Mouse (Mus musculus): Measurements from ENCODE around the gene Tra2b. TPM values are rescaled to one million over a fixed set of nuclear protein-coding genes. Genes with fewer than 3 reads are reported as not detected.
"Not testable (repeated sequence)": the region's sequence is repeated elsewhere in the genome, so short reads cannot be mapped to it uniquely, and the experiment has no call there.

The Tra2b gene
- polyA plus RNA-seq (2015; fragmentation: Nextera tagmentation; extraction: Ambion mirVana) = 191 and 204 TPM in 2 replicates

DNA sequence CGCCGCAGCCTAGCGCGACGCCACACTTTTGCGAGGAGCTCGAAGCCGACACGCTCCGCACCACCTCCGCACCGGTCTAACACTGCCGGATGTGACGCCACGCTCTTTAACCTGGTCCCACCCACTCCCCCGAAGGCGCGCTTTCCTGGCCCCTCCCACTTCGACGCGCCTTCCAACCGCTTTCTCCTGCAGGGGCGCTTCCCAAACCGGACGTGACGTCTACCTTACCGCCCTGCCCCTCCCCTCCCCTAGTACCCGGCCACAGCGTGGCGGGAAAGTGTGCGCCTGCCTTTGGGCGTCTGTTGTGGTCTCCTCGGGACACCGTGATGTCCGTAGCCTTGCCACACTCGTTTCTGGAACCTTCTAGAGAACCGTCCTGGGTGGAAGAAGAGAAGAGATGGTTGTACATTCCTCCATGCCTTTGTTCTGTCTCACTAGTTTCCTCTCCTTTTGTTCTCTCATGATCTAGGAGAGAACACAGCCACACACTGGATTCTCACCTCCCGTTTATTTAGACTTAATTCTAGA lies at the start of gene Tra2b:
Gene Tra2b, minus strand, starts transcription at position 157 of the 528 bp plus-strand sequence.
- peak within 1 kb of the TSS; percentile 95 for H3K27ac ChIP-seq
- H3K4me1 ChIP-seq (replicated peaks) = peaks cover 18% of the 10 kb centered on the region
- peak within 1 kb of the TSS; percentile 71 for H3K4me2 ChIP-seq
- ATAC-seq (replicated peaks; ENCODE audit: insufficient number of reproducible peaks, insufficient read depth, low FRiP score, low read depth) = peak; percentile 98
- peak within 1 kb of the TSS; percentile 87 for H3K4me3 ChIP-seq
- H3K9me3 ChIP-seq (replicated peaks) = no peaks in the 10 kb centered on the region
- H3K36me3 ChIP-seq = no peaks in the 10 kb centered on the region
- peak within 1 kb of the TSS; percentile 91 for H3K9ac ChIP-seq
- no peaks in the 10 kb centered on the region for H3K27me3 ChIP-seq
- under 1% methylated on average over 38 of the region's 38 CpGs for WGBS

DNA sequence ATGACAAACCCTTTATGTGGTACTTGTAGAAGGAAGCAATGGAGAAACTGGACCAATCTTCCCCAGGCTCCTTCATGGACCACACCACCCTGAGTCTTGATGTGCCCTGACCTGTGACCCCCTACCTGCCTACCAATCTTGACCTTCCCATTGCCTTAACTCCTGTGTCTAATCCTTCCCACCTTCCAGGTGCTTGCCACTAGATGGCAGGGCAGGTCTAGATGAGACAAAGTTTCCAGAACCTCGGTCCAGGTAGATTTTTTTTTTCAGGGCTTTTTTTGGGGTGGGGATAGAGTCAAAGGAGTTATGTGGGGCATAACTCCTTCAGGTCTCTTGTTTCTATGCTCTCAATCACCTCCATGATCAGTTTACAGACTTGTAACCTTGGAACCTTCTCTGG lies 44.8 kb upstream of the Tra2b start:
- ATAC-seq (replicated peaks; ENCODE audit: insufficient number of reproducible peaks, insufficient read depth, low FRiP score, low read depth) = no peak
- Histone ChIP-seq H3K4me3 (no peak overlapping the region), H3K27ac (no peak overlapping the region), H3K4me2 (no peak overlapping the region), H3K36me3 (no peaks in the 10 kb centered on the region), H3K9me3 (replicated peaks) (no peaks in the 10 kb centered on the region), H3K27me3 (0 out of 2 replicates have a peak, but pooled peaks cover 4% of the 10 kb centered on the region), H3K4me1 (replicated peaks) (no peaks in the 10 kb centered on the region), H3K9ac (no peak overlapping the region)
- 9% methylated on average over 1 of the region's 1 CpGs for WGBS

DNA sequence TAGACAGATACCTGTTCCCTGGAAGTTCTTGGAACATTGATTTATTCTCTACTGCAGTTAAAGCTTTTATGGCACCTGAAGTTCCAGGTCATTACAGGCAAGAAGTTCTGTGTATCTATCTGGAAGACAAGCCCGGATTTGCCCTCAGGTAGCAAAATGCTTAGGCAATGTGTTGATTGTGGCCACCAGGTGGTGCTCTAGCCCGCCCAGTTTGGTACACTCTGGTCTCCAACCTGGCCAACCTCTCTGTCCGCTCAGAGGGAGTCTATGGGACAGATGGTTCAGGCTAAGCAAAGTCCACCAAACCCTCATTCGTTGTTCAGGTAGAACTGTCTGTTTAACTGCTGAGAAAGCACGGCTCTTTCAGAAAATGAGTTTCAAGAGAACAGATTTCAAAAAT lies 36.8 kb upstream of the Tra2b start:
- Histone ChIP-seq H3K4me2 (no peak overlapping the region), H3K27ac (no peak overlapping the region), H3K9ac (no peak overlapping the region), H3K9me3 (replicated peaks) (no peaks in the 10 kb centered on the region), H3K4me1 (replicated peaks) (no peaks in the 10 kb centered on the region), H3K4me3 (no peak overlapping the region), H3K36me3 (no peaks in the 10 kb centered on the region), H3K27me3 (no peaks in the 10 kb centered on the region; the same call in 1 of the 2 replicates)
- 29% methylated on average over 5 of the region's 5 CpGs for WGBS
- no peak for ATAC-seq (replicated peaks; ENCODE audit: insufficient number of reproducible peaks, insufficient read depth, low FRiP score, low read depth)

DNA sequence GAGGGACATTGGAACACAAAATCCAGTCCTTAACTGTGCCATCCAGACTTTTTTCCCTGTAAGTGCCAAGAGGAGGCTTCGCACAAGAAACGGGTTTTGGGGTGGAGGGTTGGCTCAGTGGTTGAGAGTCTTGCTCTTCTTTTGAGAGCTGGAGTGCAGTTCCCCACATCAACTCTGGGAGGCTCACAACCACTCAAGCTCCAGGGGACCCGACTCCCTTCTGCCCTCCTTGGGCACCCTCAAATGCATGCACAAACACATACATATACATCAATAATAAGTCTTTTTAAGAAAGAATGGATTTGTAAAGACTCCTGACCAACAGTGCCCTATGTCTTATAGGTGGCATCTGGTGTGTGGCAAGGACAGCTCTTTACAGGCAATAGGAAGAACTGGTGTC lies 35.6 kb upstream of the Tra2b start:
- no peak for ATAC-seq (replicated peaks; ENCODE audit: insufficient number of reproducible peaks, insufficient read depth, low FRiP score, low read depth)
- H3K4me2 ChIP-seq = no peak overlapping the region

DNA sequence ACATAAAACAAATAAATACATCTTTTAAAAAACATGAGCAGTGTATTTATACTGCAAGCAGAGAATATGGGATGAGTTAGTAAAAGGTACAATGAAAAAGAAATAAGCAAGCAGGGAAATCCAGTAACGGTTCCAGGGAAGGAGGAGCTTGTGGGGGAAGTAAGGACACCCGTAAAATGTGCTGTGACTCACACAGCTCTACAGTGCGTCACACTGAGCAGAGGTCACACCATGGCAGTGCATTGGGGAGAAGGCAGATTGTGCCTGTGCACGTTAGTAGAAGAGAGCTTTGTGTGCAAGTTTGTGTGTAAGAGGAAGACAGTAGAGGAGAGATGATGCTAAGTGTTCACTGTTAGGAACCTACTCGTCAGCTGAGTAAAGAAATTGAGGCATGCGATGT lies 31.1 kb upstream of the Tra2b start:
- Histone ChIP-seq H3K9ac (no peak overlapping the region), H3K4me3 (no peak overlapping the region), H3K9me3 (replicated peaks) (no peaks in the 10 kb centered on the region), H3K4me1 (replicated peaks) (no peaks in the 10 kb centered on the region), H3K27me3 (no peaks in the 10 kb centered on the region; the same call in 1 of the 2 replicates), H3K4me2 (no peak overlapping the region), H3K36me3 (no peaks in the 10 kb centered on the region), H3K27ac (no peak overlapping the region)
- 63% methylated on average over 6 of the region's 6 CpGs for WGBS
- ATAC-seq (replicated peaks; ENCODE audit: insufficient number of reproducible peaks, insufficient read depth, low FRiP score, low read depth) = no peak

More for the DNA sequence above, 35.6 kb upstream of the Tra2b start:
- Histone ChIP-seq H3K27ac (no peak overlapping the region), H3K4me3 (no peak overlapping the region), H3K4me1 (replicated peaks) (no peaks in the 10 kb centered on the region), H3K9me3 (replicated peaks) (no peaks in the 10 kb centered on the region), H3K9ac (no peak overlapping the region), H3K36me3 (no peaks in the 10 kb centered on the region), H3K27me3 (no peaks in the 10 kb centered on the region; the same call in 1 of the 2 replicates)
- WGBS = 60% methylated on average over 3 of the region's 3 CpGs

DNA sequence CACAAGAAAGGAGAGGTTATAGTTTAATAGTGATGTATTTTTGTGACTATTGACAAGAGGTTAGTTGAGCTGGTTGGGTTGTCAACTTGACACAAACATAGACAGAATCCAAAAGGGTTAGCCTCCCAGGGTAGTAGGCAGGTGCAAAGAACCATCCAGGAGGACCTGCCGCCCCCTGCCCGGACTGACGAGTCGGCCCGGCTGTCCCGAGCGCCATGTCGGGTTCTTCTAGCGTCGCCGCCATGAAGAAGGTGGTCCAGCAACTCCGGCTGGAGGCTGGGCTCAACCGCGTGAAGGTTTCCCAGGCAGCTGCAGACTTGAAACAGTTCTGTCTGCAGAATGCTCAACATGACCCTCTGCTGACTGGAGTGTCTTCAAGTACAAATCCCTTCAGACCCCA lies 29.0 kb upstream of the Tra2b start:
- H3K9ac ChIP-seq; H3K4me1 ChIP-seq (replicated peaks); H3K27ac ChIP-seq; H3K4me2 ChIP-seq; H3K9me3 ChIP-seq (replicated peaks); ATAC-seq (replicated peaks; ENCODE audit: insufficient number of reproducible peaks, insufficient read depth, low FRiP score, low read depth); H3K36me3 ChIP-seq; H3K4me3 ChIP-seq; H3K27me3 ChIP-seq: not testable (repeated sequence)
- 91% methylated on average over 14 of the region's 14 CpGs for WGBS

DNA sequence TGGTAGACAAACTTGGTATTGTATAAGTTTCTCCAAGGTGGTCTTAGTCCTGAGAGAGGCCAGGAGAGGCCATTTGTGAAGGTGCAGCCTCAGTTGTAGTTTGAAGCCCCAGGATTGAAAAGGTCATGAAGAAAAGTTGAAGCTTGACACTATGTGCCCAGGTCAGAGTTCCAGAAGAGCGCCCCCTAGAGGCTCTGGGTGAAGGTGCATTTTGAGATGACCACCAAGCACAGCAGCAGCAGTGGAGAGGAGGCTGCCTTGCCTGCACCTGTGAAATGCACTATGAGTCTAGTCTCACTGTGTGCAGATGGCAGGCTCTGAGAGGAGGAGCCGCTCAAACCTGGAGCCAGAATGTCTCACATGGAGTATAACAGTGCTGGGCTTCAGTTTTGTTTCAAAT lies 27.8 kb upstream of the Tra2b start:
- Histone ChIP-seq H3K27ac (no peak overlapping the region), H3K4me1 (replicated peaks) (no peaks in the 10 kb centered on the region), H3K4me3 (no peak overlapping the region), H3K4me2 (no peak overlapping the region), H3K36me3 (no peaks in the 10 kb centered on the region), H3K9ac (no peak overlapping the region), H3K9me3 (replicated peaks) (no peaks in the 10 kb centered on the region), H3K27me3 (no peaks in the 10 kb centered on the region)
- WGBS = 53% methylated on average over 2 of the region's 2 CpGs
- no peak for ATAC-seq (replicated peaks; ENCODE audit: insufficient number of reproducible peaks, insufficient read depth, low FRiP score, low read depth)

DNA sequence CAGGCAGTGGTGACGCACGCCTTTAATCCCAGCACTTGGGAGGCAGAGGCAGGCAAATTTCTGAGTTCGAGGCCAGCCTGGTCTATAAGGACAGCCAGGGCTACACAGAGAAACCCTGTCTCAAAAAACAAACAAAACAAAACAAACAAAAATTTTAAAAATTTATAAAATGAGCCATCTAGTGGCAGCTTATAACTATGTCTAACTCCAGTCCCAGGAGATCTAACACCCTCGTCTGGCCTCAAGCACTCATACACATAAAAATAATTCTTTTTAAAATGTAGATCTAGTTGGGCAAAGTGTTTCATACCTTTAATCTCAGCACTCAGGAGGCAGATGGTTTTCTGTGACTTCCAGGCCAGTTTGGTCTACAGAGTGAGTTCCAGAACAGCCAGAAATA lies 26.6 kb upstream of the Tra2b start:
- WGBS = 81% methylated on average over 4 of the region's 4 CpGs
- Histone ChIP-seq H3K9me3 (replicated peaks) (no peaks in the 10 kb centered on the region), H3K4me1 (replicated peaks) (no peaks in the 10 kb centered on the region), H3K27me3 (no peaks in the 10 kb centered on the region), H3K9ac (no peak overlapping the region), H3K4me2 (no peak overlapping the region), H3K4me3 (no peak overlapping the region), H3K27ac (no peak overlapping the region), H3K36me3 (no peaks in the 10 kb centered on the region)
- ATAC-seq (replicated peaks; ENCODE audit: insufficient number of reproducible peaks, insufficient read depth, low FRiP score, low read depth) = no peak

DNA sequence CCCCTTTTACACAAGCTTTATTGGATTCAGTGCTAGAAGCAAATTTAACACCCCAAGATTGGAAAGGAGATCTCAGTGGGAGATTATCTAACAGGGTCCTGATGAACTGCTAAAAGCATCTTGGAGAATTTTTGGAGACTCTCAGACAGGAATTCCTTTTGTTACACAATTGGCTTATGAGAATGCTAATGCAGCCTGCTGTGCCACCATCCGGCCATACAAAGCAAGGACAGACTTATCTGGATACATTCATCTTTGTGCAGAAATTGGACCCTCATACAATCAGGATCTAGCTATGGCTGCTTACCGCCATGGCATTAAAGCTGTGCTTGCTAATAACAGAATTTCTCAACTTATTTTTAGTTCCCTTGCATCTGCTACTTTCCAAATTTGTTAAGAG lies 23.8 kb upstream of the Tra2b start:
- Histone ChIP-seq H3K4me3 (no peak overlapping the region), H3K36me3 (no peaks in the 10 kb centered on the region), H3K4me2 (no peak overlapping the region), H3K27ac (no peak overlapping the region), H3K9me3 (replicated peaks) (no peaks in the 10 kb centered on the region), H3K4me1 (replicated peaks) (no peaks in the 10 kb centered on the region), H3K9ac (no peak overlapping the region), H3K27me3 (no peaks in the 10 kb centered on the region)
- WGBS = 62% methylated on average over 2 of the region's 2 CpGs
- no peak for ATAC-seq (replicated peaks; ENCODE audit: insufficient number of reproducible peaks, insufficient read depth, low FRiP score, low read depth)

DNA sequence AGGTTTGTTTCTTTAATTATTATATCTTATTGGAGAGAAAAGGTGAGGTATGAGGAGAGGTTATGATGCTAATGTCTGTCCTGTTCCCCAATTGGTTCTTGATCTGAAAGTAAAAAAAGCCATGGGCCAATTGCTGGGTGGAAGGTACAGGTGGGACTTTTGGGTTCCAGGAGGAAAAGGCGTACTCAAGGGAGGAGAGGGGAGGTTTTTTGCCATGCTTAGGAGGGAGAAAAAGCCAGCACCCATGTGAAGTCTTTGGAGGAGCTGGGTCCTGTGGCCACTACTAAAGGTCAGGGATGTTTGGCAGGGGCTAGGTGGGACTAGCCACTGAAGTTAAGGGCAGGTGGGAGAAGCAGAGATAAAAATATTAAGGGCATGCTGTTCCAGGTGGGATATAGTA lies 21.2 kb upstream of the Tra2b start:
- H3K9me3 ChIP-seq (replicated peaks) = no peaks in the 10 kb centered on the region
- WGBS = 81% methylated on average over 1 of the region's 1 CpGs
- H3K9ac ChIP-seq = no peak overlapping the region
- no peaks in the 10 kb centered on the region for H3K27me3 ChIP-seq
- no peaks in the 10 kb centered on the region for H3K36me3 ChIP-seq
- ATAC-seq (replicated peaks; ENCODE audit: insufficient number of reproducible peaks, insufficient read depth, low FRiP score, low read depth) = no peak
- H3K27ac ChIP-seq = no peak overlapping the region
- H3K4me3 ChIP-seq = no peak overlapping the region
- no peaks in the 10 kb centered on the region for H3K4me1 ChIP-seq (replicated peaks)
- H3K4me2 ChIP-seq = no peak overlapping the region

DNA sequence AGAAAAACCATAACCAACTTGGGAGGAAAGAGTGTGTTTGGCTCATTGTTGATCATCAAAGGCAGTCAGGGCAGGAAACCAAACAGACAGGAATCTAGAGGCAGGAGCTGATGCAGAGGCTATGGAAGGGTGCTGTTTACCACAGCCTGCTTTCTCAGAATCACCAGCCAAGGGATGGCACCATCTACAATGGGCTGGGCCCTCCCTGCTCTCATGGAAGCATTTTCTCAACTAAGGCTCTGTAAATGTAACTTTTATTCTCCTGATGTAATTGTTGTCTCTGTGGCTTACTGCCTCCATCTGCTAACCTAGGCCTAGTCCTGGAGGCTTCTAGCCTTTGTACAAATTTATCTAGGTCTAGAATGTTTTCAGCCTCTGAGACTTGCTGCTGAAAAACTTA lies 10.7 kb upstream of the Tra2b start:
- no peak for ATAC-seq (replicated peaks; ENCODE audit: insufficient number of reproducible peaks, insufficient read depth, low FRiP score, low read depth)
- H3K36me3 ChIP-seq = no peaks in the 10 kb centered on the region
- H3K9me3 ChIP-seq (replicated peaks) = 0 out of 2 replicates have a peak, but pooled peaks cover 3% of the 10 kb centered on the region
- H3K27me3 ChIP-seq = no peaks in the 10 kb centered on the region
- H3K4me3 ChIP-seq = no peak overlapping the region
- H3K4me2 ChIP-seq = no peak overlapping the region
- H3K4me1 ChIP-seq (replicated peaks) = no peaks in the 10 kb centered on the region
- H3K27ac ChIP-seq = no peak overlapping the region
- no peak overlapping the region for H3K9ac ChIP-seq

DNA sequence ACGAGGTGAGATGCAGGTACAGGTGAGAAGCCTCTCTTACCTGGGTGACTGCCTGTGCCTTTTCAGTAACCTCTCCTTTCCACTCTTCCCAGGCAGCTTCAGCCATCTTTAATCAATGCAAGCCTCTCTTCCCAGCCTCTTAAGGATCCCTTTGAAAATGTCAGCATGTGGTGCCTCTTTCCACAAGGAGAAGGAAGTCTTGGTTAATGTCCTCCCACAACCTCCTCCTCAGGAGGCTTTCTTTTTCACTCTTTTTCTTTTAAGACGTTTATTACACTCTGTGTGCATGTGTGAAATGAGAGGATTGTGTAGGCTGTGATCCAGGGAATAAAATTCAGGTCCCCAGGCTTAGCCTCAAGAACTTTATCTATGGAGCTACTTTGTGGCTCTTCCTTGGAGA lies 9.3 kb upstream of the Tra2b start:
- H3K4me3 ChIP-seq = no peak overlapping the region
- no peak overlapping the region for H3K4me2 ChIP-seq
- H3K9ac ChIP-seq = no peak overlapping the region
- H3K27ac ChIP-seq = no peak overlapping the region
- 61% methylated on average over 2 of the region's 2 CpGs for WGBS
- H3K9me3 ChIP-seq (replicated peaks) = 0 out of 2 replicates have a peak, but pooled peaks cover 3% of the 10 kb centered on the region
- H3K36me3 ChIP-seq = no peaks in the 10 kb centered on the region
- H3K27me3 ChIP-seq = no peaks in the 10 kb centered on the region
- no peak for ATAC-seq (replicated peaks; ENCODE audit: insufficient number of reproducible peaks, insufficient read depth, low FRiP score, low read depth)
- no peaks in the 10 kb centered on the region for H3K4me1 ChIP-seq (replicated peaks)

Measured in heart, embryonic 15.5 days (tissue).